Mouse (Mus musculus) inflammation-experienced regulatory T-cells, adult 16 weeks (primary cell): ENCODE results near the gene Lxn. TPM values are rescaled to one million over a fixed set of nuclear protein-coding genes. Genes with fewer than 3 reads are reported as not detected.

ENCODE experiments used
- polyA plus RNA-seq: library from polyadenylated mRNA; unstranded; fragments of 100-300 nt; shearing (Covaris generic); gene quantifications from one replicate; pipeline ENCODE4 v1.2.1, GENCODE M21; 2017

Gene Lxn
- 77.7 TPM for polyA plus RNA-seq

DNA sequence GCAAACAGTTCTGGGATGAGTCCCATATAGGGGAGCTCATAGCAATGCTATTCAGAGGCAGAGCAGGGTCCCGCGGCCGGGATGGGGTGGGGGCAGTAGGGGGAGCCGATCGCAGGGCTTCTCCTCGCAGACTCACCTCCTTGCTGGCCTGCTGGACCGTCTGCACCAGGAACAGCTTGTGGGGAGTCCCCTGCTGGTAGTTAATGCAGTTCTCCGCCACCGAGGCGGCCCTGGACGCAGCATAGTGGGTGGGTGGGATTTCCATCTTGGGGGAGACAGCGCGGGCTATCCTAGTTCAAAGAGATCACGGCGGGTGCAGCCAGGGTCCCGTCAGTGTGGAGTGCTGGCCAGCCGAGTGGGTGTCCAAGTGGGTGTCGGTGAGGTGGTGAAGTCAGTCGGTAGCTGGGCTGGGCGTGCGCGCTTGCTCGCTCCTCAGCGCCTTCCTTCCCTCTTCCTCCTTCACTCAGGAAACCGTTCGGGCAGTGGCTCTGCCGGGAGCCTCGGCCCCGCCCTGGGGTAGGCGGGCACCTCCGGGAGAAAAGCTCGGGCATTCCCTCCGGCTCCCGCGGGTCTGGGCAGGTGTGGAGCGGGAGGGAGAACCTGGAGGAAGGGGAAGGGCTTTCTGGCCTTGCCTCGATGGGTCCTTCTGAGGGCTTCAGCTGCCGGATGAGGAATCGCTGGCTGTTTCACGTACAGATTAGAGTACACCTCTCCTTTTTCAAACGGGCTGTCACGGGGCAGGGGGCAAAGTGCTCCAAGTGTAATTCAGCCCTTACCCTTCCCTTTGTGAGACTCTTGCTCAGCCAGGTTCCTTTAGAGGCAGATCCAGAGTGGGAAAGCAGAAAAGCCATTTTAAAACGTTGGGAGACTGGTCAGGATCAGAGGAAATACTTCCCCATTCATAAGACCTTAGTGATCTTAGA is at the start of gene Lxn:
TSS of gene Lxn (minus strand) at position 477 of the 923 bp plus-strand sequence.

GRCm38 (mm10) chr3:67429999-67430380 is 33.7 kb downstream of the Lxn start, which contains the start of gene Gfm1:
Gene Gfm1 (plus strand): TSS chr3:67430096.

Other genes with a start within 250 kb of the Lxn start
- gene Mlf1, start 89.8 kb downstream of the Lxn start, polyA plus RNA-seq, result 2.6 TPM
- gene Gm17402, start 88.8 kb downstream of the Lxn start, polyA plus RNA-seq, result not detected
- 59.7 TPM for gene Gfm1, start 33.8 kb downstream of the Lxn start, polyA plus RNA-seq
- not detected for gene Rarres1, start 51.6 kb upstream of the Lxn start, polyA plus RNA-seq
- 60.9 TPM for gene Mfsd1, start 118.8 kb upstream of the Lxn start, polyA plus RNA-seq